Mouse (Mus musculus) heart, embryonic 15.5 days (tissue): Measurements from ENCODE around the gene Smlr1. TPM values are rescaled to one million over a fixed set of nuclear protein-coding genes. Genes with fewer than 3 reads are reported as not detected.

Source experiments
- ATAC-seq: fragments of 200-750 bp; cut with Nextera tagmentation; replicated peaks from 2 replicates; pipeline ENCODE4 v1.8.0; 2017; ENCODE audit warnings: low read depth, moderate TSS enrichment; ENCODE audit not compliant: insufficient number of reproducible peaks, insufficient read depth, low FRiP score
- H3K27ac ChIP-seq: fragments of 300-500 bp; sonication (generic); 2 replicates; pipeline ENCODE4 v1.5.1; 2015; ENCODE audit warnings: mild to moderate bottlenecking, inconsistent platforms
- H3K27me3 ChIP-seq: fragments of 300-500 bp; sonication (generic); 2 replicates; pipeline ENCODE4 v1.6.1; 2015; ENCODE audit warnings: inconsistent platforms
- H3K36me3 ChIP-seq: fragments of 300-500 bp; sonication (generic); 2 replicates; pipeline ENCODE4 v1.6.1; 2015; ENCODE audit warnings: mild to moderate bottlenecking, inconsistent platforms
- H3K4me1 ChIP-seq: fragments of 300-500 bp; sonication (generic); replicated peaks from 2 replicates; pipeline ENCODE4 v1.6.1; 2015; ENCODE audit warnings: inconsistent platforms
- H3K4me2 ChIP-seq: fragments of 300-500 bp; sonication (generic); 2 replicates; pipeline ENCODE4 v1.6.1; 2015; ENCODE audit warnings: inconsistent platforms, mild to moderate bottlenecking, moderate library complexity
- H3K4me3 ChIP-seq: fragments of 300-500 bp; sonication (generic); 2 replicates; pipeline ENCODE4 v1.5.1; 2015; ENCODE audit warnings: mild to moderate bottlenecking, inconsistent platforms
- H3K9ac ChIP-seq: fragments of 300-500 bp; sonication (generic); 2 replicates; pipeline ENCODE4 v1.6.1; 2015; ENCODE audit warnings: mild to moderate bottlenecking, inconsistent platforms
- H3K9me3 ChIP-seq: fragments of 300-500 bp; sonication (generic); replicated peaks from 2 replicates; pipeline ENCODE4 v1.6.1; 2016; ENCODE audit warnings: inconsistent platforms
- WGBS: fragments of 180-500 bp; shearing (Covaris S2); methylation state at CpG from one replicate; pipeline ENCODE4 v1.1.7; 2015; ENCODE audit warnings: mixed read lengths; 5-methylcytosine and 5-hydroxymethylcytosine counted together
- polyA plus RNA-seq: library from polyadenylated mRNA; unstranded; fragments of >200 nt; fragmentation: Nextera tagmentation; extraction: Ambion mirVana; gene quantifications from 2 replicates; pipeline ENCODE4 v1.2.1, GENCODE M21; 2015

The Smlr1 gene
- polyA plus RNA-seq = not detected in 2 replicates

- H3K4me1 ChIP-seq = peaks cover 21% of the 10 kb centered on the region
- H3K9me3 ChIP-seq = no peaks in the 10 kb centered on the region
- WGBS = 90% methylated on average over 10 of the region's 10 CpGs
- no peak within 1 kb of the TSS for H3K27ac ChIP-seq
- no peak within 1 kb of the TSS for H3K4me3 ChIP-seq
- H3K27me3 ChIP-seq = no peaks in the 10 kb centered on the region
- no peaks in the 10 kb centered on the region for H3K36me3 ChIP-seq
- H3K4me2 ChIP-seq = no peak within 1 kb of the TSS
- ATAC-seq = no peak
- H3K9ac ChIP-seq = no peak within 1 kb of the TSS
Measured at GRCm38 (mm10) chr10:25535891-25536331, at the start of gene Smlr1. Gene Smlr1, minus strand, starts transcription at chr10:25536267.

- no peak overlapping the region for H3K9ac ChIP-seq
- H3K9me3 ChIP-seq = no peaks in the 10 kb centered on the region
- no peaks in the 10 kb centered on the region for H3K4me1 ChIP-seq
- H3K27ac ChIP-seq = no peak overlapping the region
- no peak overlapping the region for H3K4me2 ChIP-seq
- no peaks in the 10 kb centered on the region for H3K27me3 ChIP-seq
- WGBS = 88% methylated on average over 6 of the region's 6 CpGs
- no peak for ATAC-seq
- H3K4me3 ChIP-seq = no peak overlapping the region
- no peaks in the 10 kb centered on the region for H3K36me3 ChIP-seq
Measured at GRCm38 (mm10) chr10:25584899-25585298, 48.8 kb upstream of the Smlr1 start.

GRCm38 (mm10) chr10:25580066-25580465, 44.0 kb upstream of the Smlr1 start:
- Histone ChIP-seq H3K9me3 (no peaks in the 10 kb centered on the region), H3K27me3 (no peaks in the 10 kb centered on the region), H3K27ac (no peak overlapping the region), H3K36me3 (no peaks in the 10 kb centered on the region), H3K4me2 (no peak overlapping the region), H3K4me3 (no peak overlapping the region), H3K9ac (no peak overlapping the region), H3K4me1 (no peaks in the 10 kb centered on the region)
- WGBS = 58% methylated on average over 2 of the region's 2 CpGs
- ATAC-seq = no peak

- H3K36me3 ChIP-seq = no peaks in the 10 kb centered on the region
- no peak for ATAC-seq
Measured at GRCm38 (mm10) chr10:25571319-25572240, 35.5 kb upstream of the Smlr1 start.

GRCm38 (mm10) chr10:25552936-25553335, 16.9 kb upstream of the Smlr1 start:
- H3K9me3 ChIP-seq = no peaks in the 10 kb centered on the region
- WGBS = 49% methylated on average over 4 of the region's 4 CpGs

More at GRCm38 (mm10) chr10:25571319-25572240, 35.5 kb upstream of the Smlr1 start:
- Histone ChIP-seq H3K27me3 (no peaks in the 10 kb centered on the region), H3K27ac (no peak overlapping the region), H3K4me2 (no peak overlapping the region), H3K4me3 (no peak overlapping the region), H3K9me3 (no peaks in the 10 kb centered on the region), H3K9ac (no peak overlapping the region), H3K4me1 (no peaks in the 10 kb centered on the region)
- 70% methylated on average over 9 of the region's 9 CpGs for WGBS

GRCm38 (mm10) chr10:25541097-25541496, 5.0 kb upstream of the Smlr1 start:
- Histone ChIP-seq H3K4me2 (no peak overlapping the region), H3K9ac (no peak overlapping the region), H3K27me3 (no peaks in the 10 kb centered on the region), H3K4me3 (no peak overlapping the region), H3K36me3 (no peaks in the 10 kb centered on the region), H3K4me1 (peaks cover 6% of the 10 kb centered on the region; the same call in 1 of the 2 replicates), H3K27ac (no peak overlapping the region), H3K9me3 (no peaks in the 10 kb centered on the region)
- no peak for ATAC-seq
- 85% methylated on average over 3 of the region's 3 CpGs for WGBS

More at GRCm38 (mm10) chr10:25552936-25553335, 16.9 kb upstream of the Smlr1 start:
- Histone ChIP-seq H3K27me3 (no peaks in the 10 kb centered on the region), H3K4me1 (no peaks in the 10 kb centered on the region), H3K27ac (no peak overlapping the region), H3K9ac (no peak overlapping the region), H3K4me2 (no peak overlapping the region), H3K4me3 (no peak overlapping the region), H3K36me3 (no peaks in the 10 kb centered on the region)
- no peak for ATAC-seq

- H3K27me3 ChIP-seq = no peaks in the 10 kb centered on the region
- no peaks in the 10 kb centered on the region for H3K9me3 ChIP-seq
- H3K36me3 ChIP-seq = no peaks in the 10 kb centered on the region
- ATAC-seq = peak; percentile 53
- 40% methylated on average over 6 of the region's 6 CpGs for WGBS
- H3K27ac ChIP-seq = peak overlapping the region; percentile 75
- H3K9ac ChIP-seq = no peak overlapping the region
- no peak overlapping the region for H3K4me3 ChIP-seq
- peaks cover 6% of the 10 kb centered on the region; the same call in 1 of the 2 replicates for H3K4me1 ChIP-seq
- H3K4me2 ChIP-seq = peak overlapping the region; percentile 39
Measured at GRCm38 (mm10) chr10:25539771-25540168, 3.7 kb upstream of the Smlr1 start.

- Histone ChIP-seq H3K4me2 (peak overlapping the region; percentile 39), H3K27ac (peak overlapping the region; percentile 75), H3K9me3 (no peaks in the 10 kb centered on the region), H3K36me3 (no peaks in the 10 kb centered on the region), H3K27me3 (no peaks in the 10 kb centered on the region), H3K4me3 (no peak overlapping the region), H3K4me1 (peaks cover 7% of the 10 kb centered on the region; the same call in 1 of the 2 replicates), H3K9ac (no peak overlapping the region)
- ATAC-seq = peak; percentile 76
- WGBS = 40% methylated on average over 4 of the region's 4 CpGs
Measured at GRCm38 (mm10) chr10:25539146-25539770, 3.2 kb upstream of the Smlr1 start.

- H3K4me2 ChIP-seq = no peak overlapping the region
- H3K9me3 ChIP-seq = no peaks in the 10 kb centered on the region
- H3K9ac ChIP-seq = no peak overlapping the region
- no peaks in the 10 kb centered on the region for H3K36me3 ChIP-seq
- no peak for ATAC-seq
- H3K4me1 ChIP-seq = peaks cover 11% of the 10 kb centered on the region
- no peaks in the 10 kb centered on the region for H3K27me3 ChIP-seq
- H3K4me3 ChIP-seq = no peak overlapping the region
- H3K27ac ChIP-seq = peak overlapping the region; percentile 75; the same call in 1 of the 2 replicates
- 71% methylated on average over 1 of the region's 1 CpGs for WGBS
Measured at GRCm38 (mm10) chr10:25538738-25539137, 2.7 kb upstream of the Smlr1 start.

GRCm38 (mm10) chr10:25536621-25537020, 554 bp upstream of the Smlr1 start:
- Histone ChIP-seq H3K4me3 (no peak overlapping the region), H3K9me3 (no peaks in the 10 kb centered on the region), H3K36me3 (no peaks in the 10 kb centered on the region), H3K4me2 (no peak overlapping the region), H3K27me3 (no peaks in the 10 kb centered on the region), H3K9ac (no peak overlapping the region), H3K4me1 (peaks cover 21% of the 10 kb centered on the region), H3K27ac (no peak overlapping the region)
- 89% methylated on average over 6 of the region's 6 CpGs for WGBS
- ATAC-seq = no peak

GRCm38 (mm10) chr10:25534467-25534866, 1.6 kb downstream of the Smlr1 start:
- Histone ChIP-seq H3K4me2 (no peak overlapping the region), H3K9ac (no peak overlapping the region), H3K9me3 (no peaks in the 10 kb centered on the region), H3K27ac (no peak overlapping the region), H3K4me3 (no peak overlapping the region), H3K4me1 (peaks cover 21% of the 10 kb centered on the region), H3K36me3 (no peaks in the 10 kb centered on the region), H3K27me3 (no peaks in the 10 kb centered on the region)
- ATAC-seq = no peak
- WGBS = 86% methylated on average over 5 of the region's 5 CpGs
